Mouse (Mus musculus) midbrain, postnatal 0 days (tissue): ENCODE data around the gene Rapgef1. TPM values are rescaled to one million over a fixed set of nuclear protein-coding genes. Genes with fewer than 3 reads are reported as not detected.
A peak's percentile ranks its signal among the peaks of the same experiment; 100 is the strongest.

ENCODE experiments used
- ATAC-seq: fragments of 200-750 bp; cut with Nextera tagmentation; 2 replicates; pipeline ENCODE4 v1.8.0; 2017; ENCODE audit warnings: moderate number of reproducible peaks, mild to moderate bottlenecking, moderate TSS enrichment, moderate library complexity; ENCODE audit not compliant: low FRiP score
- DNase-seq: peaks from one replicate; pipeline ENCODE4 v3.0.0-alpha.2; 2015; ENCODE audit warnings: low spot score
- H3K27ac ChIP-seq: fragments of 300-500 bp; sonication (generic); 2 replicates; pipeline ENCODE4 v1.5.1; 2014; ENCODE audit warnings: low read depth, mild to moderate bottlenecking, low read length, mixed read lengths
- H3K27me3 ChIP-seq: fragments of 300-500 bp; sonication (generic); 2 replicates; pipeline ENCODE4 v1.6.1; 2014; ENCODE audit warnings: low read length, control low read depth, mixed read lengths; ENCODE audit not compliant: insufficient read depth
- H3K36me3 ChIP-seq: fragments of 300-500 bp; sonication (generic); 2 replicates; pipeline ENCODE4 v1.6.1; 2014; ENCODE audit warnings: low read length, control low read depth, mixed read lengths; ENCODE audit not compliant: insufficient read depth
- H3K4me1 ChIP-seq: fragments of 300-500 bp; sonication (generic); 2 replicates; pipeline ENCODE4 v1.6.1; 2014; ENCODE audit warnings: mild to moderate bottlenecking, control low read depth, antibody characterized with exemption, low read length, mixed read lengths; ENCODE audit not compliant: insufficient read depth
- H3K4me2 ChIP-seq: fragments of 300-500 bp; sonication (generic); 2 replicates; pipeline ENCODE4 v1.6.1; 2014; ENCODE audit warnings: low read depth, mild to moderate bottlenecking, low read length, mixed read lengths; ENCODE audit not compliant: poor library complexity, severe bottlenecking
- H3K4me3 ChIP-seq: fragments of 300-500 bp; sonication (generic); 2 replicates; pipeline ENCODE4 v1.5.1; 2014; ENCODE audit warnings: low read depth, mild to moderate bottlenecking, low read length, moderate library complexity
- H3K9ac ChIP-seq: fragments of 300-500 bp; sonication (generic); replicated peaks from 2 replicates; pipeline ENCODE4 v1.6.1; 2014; ENCODE audit warnings: mild to moderate bottlenecking, low read length, moderate library complexity, mixed read lengths; ENCODE audit not compliant: poor library complexity, severe bottlenecking
- H3K9me3 ChIP-seq: fragments of 300-500 bp; sonication (generic); 2 replicates; pipeline ENCODE4 v1.6.1; 2016; ENCODE audit warnings: low read length, control low read depth
- CTCF ChIP-seq: IDR thresholded peaks from 2 replicates; pipeline ENCODE4 v1.5.1; 2016; ENCODE audit warnings: antibody characterized with exemption, mild to moderate bottlenecking
- WGBS: fragments of 180-500 bp; shearing (Covaris S2); extraction: QIAGEN DNeasy Blood & Tissue Kit; methylation state at CpG from one replicate; pipeline ENCODE4 v1.1.7; 2014; 5-methylcytosine and 5-hydroxymethylcytosine counted together
- polyA plus RNA-seq: library from polyadenylated mRNA; unstranded; fragments of >200 nt; fragmentation: Nextera tagmentation; extraction: Ambion mirVana; gene quantifications from 2 replicates; pipeline ENCODE4 v1.2.1, GENCODE M21; 2015
- total RNA-seq: library from RNA; depleted of rRNA; stranded (reverse); fragments of >200 nt; gene quantifications from 2 replicates; pipeline ENCODE4 v1.2.3, GENCODE M21; 2014

Rapgef1 gene
- total and polyA plus RNA-seq, 2 experiments from 2014 or later = 16.2 to 109 TPM

GRCm38 (mm10) chr2:29634541-29634940 lies 15.0 kb downstream of the Rapgef1 start:
- Histone ChIP-seq H3K4me2 (no peak overlapping the region), H3K4me3 (no peak overlapping the region), H3K27me3 (no peaks in the 10 kb centered on the region), H3K36me3 (peaks cover 3% of the 10 kb centered on the region; the same call in 1 of the 2 replicates), H3K4me1 (0 out of 2 replicates have a peak, but pooled peaks cover 4% of the 10 kb centered on the region), H3K9me3 (no peaks in the 10 kb centered on the region), H3K9ac (no peak overlapping the region), H3K27ac (no peak overlapping the region)
- WGBS = 70% methylated on average over 5 of the region's 5 CpGs
- peak; percentile 17 for DNase-seq
- ATAC-seq = no peak
- no peak for TF ChIP-seq CTCF

- Histone ChIP-seq H3K27ac (no peak overlapping the region), H3K4me2 (no peak overlapping the region), H3K27me3 (no peaks in the 10 kb centered on the region), H3K4me1 (0 out of 2 replicates have a peak, but pooled peaks cover 4% of the 10 kb centered on the region), H3K36me3 (no peaks in the 10 kb centered on the region), H3K9me3 (no peaks in the 10 kb centered on the region), H3K9ac (no peak overlapping the region), H3K4me3 (no peak overlapping the region)
- WGBS = 90% methylated on average over 5 of the region's 5 CpGs
- no peak for TF ChIP-seq CTCF
- no peak for ATAC-seq
- DNase-seq = no peak
Observed at GRCm38 (mm10) chr2:29635966-29636507, 16.5 kb downstream of the Rapgef1 start.

GRCm38 (mm10) chr2:29637528-29637927 lies 18.0 kb downstream of the Rapgef1 start:
- no peaks in the 10 kb centered on the region for H3K27me3 ChIP-seq
- H3K4me1 ChIP-seq = peaks cover 4% of the 10 kb centered on the region; the same call in 1 of the 2 replicates
- TF ChIP-seq CTCF = no peak
- H3K4me3 ChIP-seq = no peak overlapping the region
- no peak overlapping the region for H3K4me2 ChIP-seq
- H3K27ac ChIP-seq = no peak overlapping the region
- H3K36me3 ChIP-seq = no peaks in the 10 kb centered on the region
- H3K9ac ChIP-seq = no peak overlapping the region
- no peak for ATAC-seq
- no peak for DNase-seq
- H3K9me3 ChIP-seq = no peaks in the 10 kb centered on the region

GRCm38 (mm10) chr2:29639377-29639776 lies 19.9 kb downstream of the Rapgef1 start:
- H3K9me3 ChIP-seq = no peaks in the 10 kb centered on the region
- H3K36me3 ChIP-seq = no peaks in the 10 kb centered on the region
- no peak for TF ChIP-seq CTCF
- H3K4me1 ChIP-seq = no peaks in the 10 kb centered on the region; the same call in 1 of the 2 replicates
- ATAC-seq (no peak), DNase-seq (no peak)
- H3K9ac ChIP-seq = no peak overlapping the region
- WGBS = 72% methylated on average over 1 of the region's 1 CpGs
- H3K27ac ChIP-seq = no peak overlapping the region
- H3K27me3 ChIP-seq = no peaks in the 10 kb centered on the region
- H3K4me2 ChIP-seq = no peak overlapping the region
- H3K4me3 ChIP-seq = no peak overlapping the region

GRCm38 (mm10) chr2:29639953-29640743 lies 20.6 kb downstream of the Rapgef1 start:
- Histone ChIP-seq H3K9ac (no peak overlapping the region), H3K27ac (no peak overlapping the region), H3K4me1 (no peaks in the 10 kb centered on the region; the same call in 1 of the 2 replicates), H3K9me3 (no peaks in the 10 kb centered on the region), H3K4me2 (no peak overlapping the region), H3K36me3 (no peaks in the 10 kb centered on the region), H3K4me3 (no peak overlapping the region), H3K27me3 (no peaks in the 10 kb centered on the region)
- 86% methylated on average over 5 of the region's 5 CpGs for WGBS
- TF ChIP-seq CTCF = no peak
- DNase-seq (no peak), ATAC-seq (no peak)

GRCm38 (mm10) chr2:29641707-29642106 lies 22.2 kb downstream of the Rapgef1 start:
- no peak overlapping the region for H3K4me3 ChIP-seq
- WGBS = 85% methylated on average over 3 of the region's 3 CpGs
- no peak overlapping the region for H3K9ac ChIP-seq
- no peak overlapping the region for H3K27ac ChIP-seq
- DNase-seq (no peak), ATAC-seq (no peak)
- no peak for TF ChIP-seq CTCF
- no peak overlapping the region for H3K4me2 ChIP-seq
- H3K36me3 ChIP-seq = no peaks in the 10 kb centered on the region
- no peaks in the 10 kb centered on the region for H3K9me3 ChIP-seq
- no peaks in the 10 kb centered on the region for H3K27me3 ChIP-seq
- no peaks in the 10 kb centered on the region; the same call in 1 of the 2 replicates for H3K4me1 ChIP-seq
